Mouse (Mus musculus) limb, embryonic 10.5 days (tissue): ENCODE data around the gene Galnt12. TPM values are rescaled to one million over a fixed set of nuclear protein-coding genes. Genes with fewer than 3 reads are reported as not detected.

ENCODE experiments used
- DNase-seq: peaks from one replicate; pipeline ENCODE4 v3.0.0-alpha.2; 2017; ENCODE audit warnings: low spot score
- H3K27ac ChIP-seq: fragments of 300-500 bp; sonication (generic); 2 replicates; pipeline ENCODE4 v1.5.1; 2016; ENCODE audit warnings: mild to moderate bottlenecking
- H3K27me3 ChIP-seq: fragments of 300-500 bp; sonication (generic); 2 replicates; pipeline ENCODE4 v1.6.1; 2016; ENCODE audit warnings: low read depth, mild to moderate bottlenecking; ENCODE audit not compliant: poor library complexity, severe bottlenecking
- H3K36me3 ChIP-seq: fragments of 300-500 bp; sonication (generic); 2 replicates; pipeline ENCODE4 v1.6.1; 2016; ENCODE audit warnings: mild to moderate bottlenecking, moderate library complexity
- H3K4me1 ChIP-seq: fragments of 300-500 bp; sonication (generic); 2 replicates; pipeline ENCODE4 v1.6.1; 2016
- H3K4me3 ChIP-seq: fragments of 300-500 bp; sonication (generic); 2 replicates; pipeline ENCODE4 v1.5.1; 2016; ENCODE audit warnings: mild to moderate bottlenecking, moderate library complexity
- H3K9me3 ChIP-seq: fragments of 300-500 bp; sonication (generic); replicated peaks from 2 replicates; pipeline ENCODE4 v1.6.1; 2016; ENCODE audit warnings: mild to moderate bottlenecking
- WGBS: fragments of 180-500 bp; shearing (Covaris S2); methylation state at CpG from one replicate; pipeline ENCODE4 v1.1.7; 2016; 5-methylcytosine and 5-hydroxymethylcytosine counted together
- polyA plus RNA-seq: library from polyadenylated mRNA; unstranded; fragments of >200 nt; fragmentation: Nextera tagmentation; extraction: Ambion mirVana; gene quantifications from 2 replicates; pipeline ENCODE4 v1.2.1, GENCODE M21; 2016

The Galnt12 gene
- polyA plus RNA-seq, 1 experiment from 2014 or later, result 2.9 TPM

GRCm38 (mm10) chr4:47057510-47058325, 34.0 kb upstream of the Galnt12 start:
- Histone ChIP-seq H3K27ac (peak overlapping the region; percentile 90), H3K36me3 (no peaks in the 10 kb centered on the region), H3K27me3 (peaks cover 27% of the 10 kb centered on the region), H3K4me3 (peak overlapping the region; percentile 85), H3K4me1 (peaks cover 22% of the 10 kb centered on the region), H3K9me3 (no peaks in the 10 kb centered on the region)
- no peak for DNase-seq
- WGBS, result 36% methylated on average over 25 of the region's 25 CpGs

- Histone ChIP-seq H3K4me1 (peaks cover 22% of the 10 kb centered on the region), H3K27ac (no peak overlapping the region), H3K9me3 (no peaks in the 10 kb centered on the region), H3K27me3 (peaks cover 6% of the 10 kb centered on the region), H3K36me3 (no peaks in the 10 kb centered on the region), H3K4me3 (no peak overlapping the region)
- WGBS, result 16% methylated on average over 1 of the region's 1 CpGs
- DNase-seq, result no peak
Measured at GRCm38 (mm10) chr4:47060900-47061299, 30.8 kb upstream of the Galnt12 start.

- no peaks in the 10 kb centered on the region for H3K36me3 ChIP-seq
- WGBS, result 24% methylated on average over 2 of the region's 2 CpGs
- H3K27me3 ChIP-seq, result no peaks in the 10 kb centered on the region
- no peak overlapping the region for H3K27ac ChIP-seq
- H3K4me3 ChIP-seq, result no peak overlapping the region
- no peaks in the 10 kb centered on the region for H3K4me1 ChIP-seq
- no peak for DNase-seq
- H3K9me3 ChIP-seq, result no peaks in the 10 kb centered on the region
Measured at GRCm38 (mm10) chr4:47075054-47075453, 16.7 kb upstream of the Galnt12 start.

GRCm38 (mm10) chr4:47079997-47080646, 11.6 kb upstream of the Galnt12 start:
- 93% methylated on average over 17 of the region's 17 CpGs for WGBS
- H3K4me1 ChIP-seq, result no peaks in the 10 kb centered on the region
- no peaks in the 10 kb centered on the region for H3K9me3 ChIP-seq
- H3K27ac ChIP-seq, result no peak overlapping the region
- H3K36me3 ChIP-seq, result no peaks in the 10 kb centered on the region
- H3K4me3 ChIP-seq, result no peak overlapping the region
- H3K27me3 ChIP-seq, result no peaks in the 10 kb centered on the region
- no peak for DNase-seq

- no peak overlapping the region for H3K4me3 ChIP-seq
- WGBS, result 95% methylated on average over 4 of the region's 4 CpGs
- no peaks in the 10 kb centered on the region for H3K9me3 ChIP-seq
- H3K4me1 ChIP-seq, result no peaks in the 10 kb centered on the region
- no peak overlapping the region for H3K27ac ChIP-seq
- H3K36me3 ChIP-seq, result no peaks in the 10 kb centered on the region
- DNase-seq, result no peak
- H3K27me3 ChIP-seq, result no peaks in the 10 kb centered on the region
Measured at GRCm38 (mm10) chr4:47080647-47081010, 11.1 kb upstream of the Galnt12 start.

GRCm38 (mm10) chr4:47083824-47084223, 7.9 kb upstream of the Galnt12 start:
- Histone ChIP-seq H3K4me1 (no peaks in the 10 kb centered on the region), H3K9me3 (no peaks in the 10 kb centered on the region), H3K4me3 (no peak overlapping the region), H3K27me3 (no peaks in the 10 kb centered on the region), H3K27ac (no peak overlapping the region), H3K36me3 (no peaks in the 10 kb centered on the region)
- DNase-seq, result no peak
- WGBS, result 92% methylated on average over 7 of the region's 7 CpGs

GRCm38 (mm10) chr4:47088671-47089070, 3.0 kb upstream of the Galnt12 start:
- Histone ChIP-seq H3K4me1 (peaks cover 24% of the 10 kb centered on the region), H3K27me3 (peaks cover 43% of the 10 kb centered on the region), H3K9me3 (no peaks in the 10 kb centered on the region), H3K36me3 (no peaks in the 10 kb centered on the region), H3K4me3 (no peak overlapping the region), H3K27ac (no peak overlapping the region)
- DNase-seq, result no peak
- WGBS, result 91% methylated on average over 7 of the region's 7 CpGs

- H3K27me3 ChIP-seq, result peaks cover 59% of the 10 kb centered on the region
Measured at GRCm38 (mm10) chr4:47092387-47093021, 795 bp downstream of the Galnt12 start.

GRCm38 (mm10) chr4:47093161-47093560, 1.5 kb downstream of the Galnt12 start:
- H3K36me3 ChIP-seq, result no peaks in the 10 kb centered on the region
- peak overlapping the region; percentile 84; the same call in 1 of the 2 replicates for H3K4me3 ChIP-seq
- H3K27me3 ChIP-seq, result peaks cover 59% of the 10 kb centered on the region
- WGBS, result 30% methylated on average over 9 of the region's 9 CpGs
- no peak overlapping the region for H3K27ac ChIP-seq
- DNase-seq, result no peak
- H3K4me1 ChIP-seq, result peaks cover 28% of the 10 kb centered on the region
- no peaks in the 10 kb centered on the region for H3K9me3 ChIP-seq

More at GRCm38 (mm10) chr4:47092387-47093021, 795 bp downstream of the Galnt12 start:
- Histone ChIP-seq H3K9me3 (no peaks in the 10 kb centered on the region), H3K4me1 (peaks cover 28% of the 10 kb centered on the region), H3K36me3 (no peaks in the 10 kb centered on the region), H3K4me3 (peak overlapping the region; percentile 84), H3K27ac (peak overlapping the region; percentile 32; the same call in 1 of the 2 replicates)
- peak; percentile 58 for DNase-seq
- WGBS, result 1% methylated on average over 21 of the region's 21 CpGs

- H3K9me3 ChIP-seq, result no peaks in the 10 kb centered on the region
- peaks cover 59% of the 10 kb centered on the region for H3K27me3 ChIP-seq
- no peak overlapping the region for H3K4me3 ChIP-seq
- no peak for DNase-seq
- no peaks in the 10 kb centered on the region for H3K36me3 ChIP-seq
- H3K27ac ChIP-seq, result no peak overlapping the region
- peaks cover 28% of the 10 kb centered on the region for H3K4me1 ChIP-seq
- 41% methylated on average over 6 of the region's 6 CpGs for WGBS
Measured at GRCm38 (mm10) chr4:47093647-47094046, 1.9 kb downstream of the Galnt12 start.

GRCm38 (mm10) chr4:47103561-47103960, 11.9 kb downstream of the Galnt12 start:
- Histone ChIP-seq H3K27ac (no peak overlapping the region), H3K27me3 (no peaks in the 10 kb centered on the region), H3K9me3 (0 out of 2 replicates have a peak, but pooled peaks cover 1% of the 10 kb centered on the region), H3K36me3 (no peaks in the 10 kb centered on the region), H3K4me3 (no peak overlapping the region), H3K4me1 (0 out of 2 replicates have a peak, but pooled peaks cover 2% of the 10 kb centered on the region)
- 92% methylated on average over 10 of the region's 10 CpGs for WGBS
- no peak for DNase-seq

GRCm38 (mm10) chr4:47111885-47112284, 20.2 kb downstream of the Galnt12 start:
- no peak overlapping the region for H3K27ac ChIP-seq
- peaks cover 7% of the 10 kb centered on the region for H3K4me1 ChIP-seq
- H3K4me3 ChIP-seq, result no peak overlapping the region
- no peaks in the 10 kb centered on the region for H3K9me3 ChIP-seq
- DNase-seq, result no peak
- no peaks in the 10 kb centered on the region for H3K27me3 ChIP-seq
- 61% methylated on average over 9 of the region's 9 CpGs for whole genome bisulfite sequencing
- no peaks in the 10 kb centered on the region for H3K36me3 ChIP-seq

- Histone ChIP-seq H3K4me1 (peaks cover 7% of the 10 kb centered on the region), H3K36me3 (no peaks in the 10 kb centered on the region), H3K9me3 (no peaks in the 10 kb centered on the region), H3K4me3 (no peak overlapping the region), H3K27ac (no peak overlapping the region), H3K27me3 (no peaks in the 10 kb centered on the region)
- DNase-seq, result no peak
- WGBS, result 80% methylated on average over 9 of the region's 9 CpGs
Measured at GRCm38 (mm10) chr4:47112560-47112959, 20.9 kb downstream of the Galnt12 start.
